Mouse (Mus musculus) lung, postnatal 0 days (tissue): ENCODE measurements around the gene Smarca4.

Experiments
- CTCF ChIP-seq: IDR thresholded peaks from 2 replicates; pipeline ENCODE4 v1.5.1; 2016; ENCODE audit warnings: antibody characterized with exemption, mild to moderate bottlenecking
- EP300 ChIP-seq: IDR thresholded peaks from 2 replicates; pipeline ENCODE4 v1.6.1; 2016; ENCODE audit warnings: antibody characterized with exemption, mild to moderate bottlenecking, control low read depth

DNA sequence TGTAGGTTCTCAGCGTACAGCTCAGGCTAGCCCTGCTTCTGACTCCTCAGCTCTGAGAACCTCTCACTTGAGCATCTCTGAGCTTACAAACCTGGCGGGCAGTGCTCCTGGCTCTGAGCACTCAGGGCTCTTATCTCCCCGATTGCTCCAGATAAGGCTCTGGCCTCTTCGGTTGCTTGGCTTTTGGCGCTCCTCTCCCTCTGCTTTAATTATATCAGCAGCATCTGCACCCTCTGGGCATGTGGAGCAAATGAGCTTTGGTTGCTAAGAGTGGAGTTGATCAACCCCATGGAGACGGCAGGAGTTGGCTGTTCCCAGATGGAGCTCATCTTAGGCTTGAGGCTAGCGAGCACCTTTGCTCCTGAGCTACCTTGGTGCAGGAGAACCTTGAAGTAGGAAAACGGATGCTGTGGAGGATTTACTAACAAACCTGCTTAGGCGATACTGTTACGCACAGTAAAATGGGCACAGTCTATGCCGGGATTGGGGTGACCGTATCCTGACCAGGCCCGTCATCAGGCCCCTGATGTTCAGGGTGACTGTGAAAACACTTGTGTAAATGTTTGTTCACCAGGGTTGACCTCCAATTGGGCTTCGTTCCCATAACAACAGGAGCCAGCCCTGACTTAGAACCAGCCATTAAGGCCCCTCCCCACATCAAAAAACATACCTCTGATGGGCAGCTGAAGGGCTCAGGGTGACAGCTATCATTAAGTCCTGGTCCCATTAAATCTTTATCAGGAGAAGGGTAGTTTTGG, 110.4 kb downstream of the Smarca4 start:
- TF ChIP-seq CTCF = no peak
- TF ChIP-seq EP300 = no peak
